Mouse (Mus musculus) inflammation-experienced regulatory T-cells, adult 6 months (primary cell): ENCODE measurements around the gene Gm9887. TPM values are rescaled to one million over a fixed set of nuclear protein-coding genes. Genes with fewer than 3 reads are reported as not detected.

Experiments
- ATAC-seq: one replicate; pipeline ENCODE4 v1.8.0; 2017
- polyA plus RNA-seq, 3 experiments: library from polyadenylated mRNA; unstranded; fragments of 100-300 nt; shearing (Covaris generic); gene quantifications; one replicate each; pipeline ENCODE4 v1.2.1; 2017

Gene Gm9887
- polyA plus RNA-seq, 3 experiments from 2014 or later = not detected

GRCm38 (mm10) chr12:69357300-69357646 lies 15.0 kb downstream of the Gm9887 start:
- ATAC-seq = no peak

DNA sequence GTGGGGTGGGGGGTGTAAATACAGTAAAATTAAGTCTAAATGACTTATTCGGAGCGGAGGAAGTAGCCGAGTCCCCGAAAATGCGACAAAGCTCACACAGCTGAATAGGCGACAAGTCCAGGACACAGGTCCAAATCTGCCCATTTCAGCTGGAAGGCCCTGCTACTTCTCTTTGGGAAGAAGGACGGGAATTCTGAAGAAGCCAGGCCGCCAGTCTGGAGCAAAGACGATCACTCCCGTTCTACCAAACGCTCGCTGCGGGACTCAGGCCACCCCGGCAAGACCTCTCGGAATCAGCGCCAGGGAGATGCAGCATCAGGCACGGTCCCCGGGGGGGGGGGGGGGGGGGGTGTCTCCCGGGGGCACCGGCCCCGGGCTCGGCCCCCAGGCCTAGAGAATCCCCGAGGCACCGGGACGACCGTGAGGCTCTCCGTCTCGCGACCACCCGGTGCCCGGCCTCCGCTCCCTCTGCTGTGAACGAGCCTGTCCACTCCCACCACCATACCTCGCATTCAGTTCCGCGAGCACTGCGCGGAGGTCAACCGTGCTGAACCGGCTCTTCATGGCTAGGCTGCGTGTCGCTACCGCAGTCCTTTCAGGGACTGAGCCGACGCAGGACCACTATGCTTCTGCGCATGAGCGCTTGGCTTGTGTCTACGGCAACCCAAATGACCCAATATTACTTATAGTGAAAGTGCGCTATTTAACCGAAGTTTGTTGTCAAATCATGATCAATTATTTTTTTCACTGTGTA lies 15.5 kb downstream of the Gm9887 start, which contains the start of gene Nemf:
TSS of gene Nemf (minus strand) at position 620 of the 754 bp plus-strand sequence.
- peak; percentile 35 for ATAC-seq

DNA sequence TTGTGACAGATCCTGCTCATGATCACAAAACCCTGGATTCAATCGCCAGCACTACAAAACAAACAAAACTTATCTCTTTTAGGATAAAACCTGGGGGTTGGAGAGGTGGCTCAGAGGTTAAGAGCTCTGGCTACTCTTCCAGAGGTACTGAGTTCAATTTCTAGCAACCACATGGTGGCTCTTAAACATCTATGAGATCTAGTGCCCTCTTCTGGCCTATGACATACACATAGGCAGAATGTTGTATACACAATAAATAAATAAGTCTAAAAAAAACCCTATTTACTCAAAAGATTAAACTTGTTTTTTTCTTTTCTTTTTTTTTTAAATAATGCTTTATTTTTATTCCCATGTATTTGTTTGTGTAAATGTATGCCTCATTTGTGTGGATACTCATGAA lies 20.6 kb downstream of the Gm9887 start:
- peak; percentile 54 for ATAC-seq

DNA sequence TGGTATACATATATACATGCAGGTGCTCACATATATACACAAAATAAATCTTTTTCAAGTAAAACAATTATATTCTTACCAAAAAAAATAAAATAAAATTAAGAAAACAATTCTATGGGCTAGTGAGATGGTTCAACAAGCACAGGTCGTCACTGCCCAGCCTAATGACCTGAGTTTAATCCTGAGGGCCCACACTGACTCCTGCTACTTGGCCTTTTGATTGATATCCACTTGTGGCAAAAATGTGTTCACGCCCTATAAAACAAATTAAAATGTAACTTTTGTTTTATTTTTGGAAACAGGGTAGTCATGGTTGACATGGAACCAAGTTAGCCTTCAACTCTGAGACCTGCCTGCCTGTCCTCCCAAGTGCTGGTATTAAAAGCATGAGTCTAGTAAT lies 22.3 kb downstream of the Gm9887 start:
- no peak for ATAC-seq

- ATAC-seq = peak; percentile 80
Measured at GRCm38 (mm10) chr12:69333547-69333946, 38.7 kb downstream of the Gm9887 start.

GRCm38 (mm10) chr12:69332147-69332546 lies 40.1 kb downstream of the Gm9887 start:
- no peak for ATAC-seq

DNA sequence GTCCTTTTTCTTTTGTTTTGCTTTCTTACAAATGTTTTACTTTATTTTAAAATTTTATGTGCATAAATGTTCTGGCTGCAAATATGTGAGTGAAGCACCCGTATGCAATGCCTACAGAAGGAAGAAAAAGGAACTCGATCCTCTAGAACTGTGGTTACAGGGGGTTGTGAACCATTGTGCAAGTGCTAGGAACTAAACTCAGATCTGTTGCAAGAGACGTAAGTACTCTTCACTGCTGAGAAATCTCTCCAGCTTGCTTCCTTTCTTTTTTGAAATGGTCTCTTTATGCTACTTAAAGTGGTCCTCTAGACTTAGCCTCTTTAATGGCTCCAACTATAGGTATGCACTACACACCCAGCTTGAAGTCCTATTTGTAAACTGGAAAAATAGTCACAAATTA lies 41.1 kb downstream of the Gm9887 start:
- ATAC-seq = no peak

Other genes starting within 250 kb of the Gm9887 start
- 1,000 to 10,000 TPM; 2,056 to 4,231 (median 2,807) TPM for gene Rps29, start 213.3 kb downstream of the Gm9887 start, polyA plus RNA-seq
- 1 to 10 TPM in 2 of 3 experiments, not detected in 1; 1.5 to 8.2 TPM for gene Lrr1, start 203.6 kb downstream of the Gm9887 start, polyA plus RNA-seq
- 100 to 1,000 TPM; 533 to 565 (median 537) TPM for gene Rpl36al, start 188.4 kb downstream of the Gm9887 start, polyA plus RNA-seq
- gene Mgat2, start 188.3 kb downstream of the Gm9887 start, polyA plus RNA-seq = 10 to 100 TPM; 17.8 to 27.9 (median 21.1) TPM
- gene Gm49383, start 175.4 kb downstream of the Gm9887 start, polyA plus RNA-seq = 10 to 100 TPM in 1 of 3 experiments, 1 to 10 TPM in 2; 6.9 to 16.1 (median 8.8) TPM
- 1 to 10 TPM; 4.7 to 5.4 (median 4.7) TPM for gene Dnaaf2, start 174.0 kb downstream of the Gm9887 start, polyA plus RNA-seq
- gene Gm49384, start 168.2 kb downstream of the Gm9887 start, polyA plus RNA-seq = 10 to 100 TPM in 1 of 3 experiments, 1 to 10 TPM in 2; 7.9 to 15.2 (median 9.6) TPM
- 10 to 100 TPM in 1 of 3 experiments, 1 to 10 TPM in 2; 5.1 to 22.6 (median 7.6) TPM for gene Pole2, start 144.3 kb downstream of the Gm9887 start, polyA plus RNA-seq
- 10 to 100 TPM; 15.4 to 41.1 (median 25.4) TPM for gene Klhdc1, start 131.3 kb downstream of the Gm9887 start, polyA plus RNA-seq
- gene Klhdc2, start 75.8 kb downstream of the Gm9887 start, polyA plus RNA-seq = 10 to 100 TPM; 12.0 to 16.0 (median 14.3) TPM
- gene Nemf, start 15.3 kb downstream of the Gm9887 start, polyA plus RNA-seq = 100 to 1,000 TPM; 135 to 198 (median 180) TPM
- 10 to 100 TPM; 40.5 to 93.3 (median 88.9) TPM for gene Arf6, start 308 bp downstream of the Gm9887 start, polyA plus RNA-seq
- 10 to 100 TPM; 12.5 to 22.1 (median 14.0) TPM for gene Vcpkmt, start 210.6 kb upstream of the Gm9887 start, polyA plus RNA-seq